Mouse (Mus musculus) spleen, postnatal 4 days (tissue): ENCODE data around the gene Apeh.
A peak's percentile ranks its signal among the peaks of the same experiment; 100 is the strongest.
"Not testable (repeated sequence)": the region's sequence is repeated elsewhere in the genome, so short reads cannot be mapped to it uniquely, and the experiment has no call there.

Experiments
- DNase-seq, 2 experiments: peaks; one replicate each; pipeline ENCODE4 v3.0.0; 2022; ENCODE audit warnings: low spot score in 2 of 2

Apeh gene

GRCm38 (mm10) chr9:108094184-108094941 lies at the start of gene Apeh:
Gene Apeh (minus strand): TSS chr9:108094606.
- peak; percentile 99 for DNase-seq

GRCm38 (mm10) chr9:108143470-108143869 lies 49.1 kb upstream of the Apeh start:
- no peak for DNase-seq

- DNase-seq, result no peak
Observed at GRCm38 (mm10) chr9:108141387-108141786, 47.0 kb upstream of the Apeh start.

GRCm38 (mm10) chr9:108139963-108140695 lies 45.7 kb upstream of the Apeh start:
- peak in 1 of 2 experiments; percentile 56 for DNase-seq

- peak in 1 of 2 experiments; percentile 59 for DNase-seq
Observed at GRCm38 (mm10) chr9:108139169-108139962, 45.0 kb upstream of the Apeh start.

GRCm38 (mm10) chr9:108138118-108138517 lies 43.7 kb upstream of the Apeh start:
- peak in 1 of 2 experiments; percentile 52 for DNase-seq

- DNase-seq, result peak in 1 of 2 experiments; percentile 57
Observed at GRCm38 (mm10) chr9:108137523-108137922, 43.1 kb upstream of the Apeh start.

GRCm38 (mm10) chr9:108136930-108137462 lies 42.6 kb upstream of the Apeh start:
- peak in 1 of 2 experiments; percentile 54 for DNase-seq

GRCm38 (mm10) chr9:108136225-108136624 lies 41.8 kb upstream of the Apeh start:
- no peak for DNase-seq

GRCm38 (mm10) chr9:108135679-108136078 lies 41.3 kb upstream of the Apeh start:
- not testable (repeated sequence) for DNase-seq

- no peak for DNase-seq
Observed at GRCm38 (mm10) chr9:108133478-108133877, 39.1 kb upstream of the Apeh start.

GRCm38 (mm10) chr9:108132373-108132772 lies 38.0 kb upstream of the Apeh start:
- no peak for DNase-seq

GRCm38 (mm10) chr9:108131502-108131901 lies 37.1 kb upstream of the Apeh start:
- no peak for DNase-seq

- no peak for DNase-seq
Observed at GRCm38 (mm10) chr9:108129042-108129948, 34.9 kb upstream of the Apeh start.

- DNase-seq, result no peak
Observed at GRCm38 (mm10) chr9:108128248-108128647, 33.8 kb upstream of the Apeh start.

- no peak for DNase-seq
Observed at GRCm38 (mm10) chr9:108126436-108127180, 32.2 kb upstream of the Apeh start.

- DNase-seq, result no peak
Observed at GRCm38 (mm10) chr9:108125731-108126130, 31.3 kb upstream of the Apeh start.

- no peak for DNase-seq
Observed at GRCm38 (mm10) chr9:108123916-108124315, 29.5 kb upstream of the Apeh start.

- no peak for DNase-seq
Observed at GRCm38 (mm10) chr9:108121170-108121969, 27.0 kb upstream of the Apeh start.
